Mouse (Mus musculus) heart, postnatal 4 days (tissue): ENCODE results near the gene Renbp. TPM values are rescaled to one million over a fixed set of nuclear protein-coding genes. Genes with fewer than 3 reads are reported as not detected.

Experiments used
- DNase-seq: peaks from one replicate; pipeline ENCODE4 v3.0.0; 2021
- total RNA-seq, 2 experiments: library from RNA; stranded (reverse); gene quantifications; 2 replicates each; pipeline ENCODE4 v1.2.3; 2021

Gene Renbp
- 10 to 100 TPM; 21.4 to 22.9 TPM for total RNA-seq

- peak; percentile 73 for DNase-seq
Measured at GRCm38 (mm10) chrX:73930402-73931062, at the start of gene Renbp. Gene Renbp (minus strand): TSS chrX:73930850.

DNA sequence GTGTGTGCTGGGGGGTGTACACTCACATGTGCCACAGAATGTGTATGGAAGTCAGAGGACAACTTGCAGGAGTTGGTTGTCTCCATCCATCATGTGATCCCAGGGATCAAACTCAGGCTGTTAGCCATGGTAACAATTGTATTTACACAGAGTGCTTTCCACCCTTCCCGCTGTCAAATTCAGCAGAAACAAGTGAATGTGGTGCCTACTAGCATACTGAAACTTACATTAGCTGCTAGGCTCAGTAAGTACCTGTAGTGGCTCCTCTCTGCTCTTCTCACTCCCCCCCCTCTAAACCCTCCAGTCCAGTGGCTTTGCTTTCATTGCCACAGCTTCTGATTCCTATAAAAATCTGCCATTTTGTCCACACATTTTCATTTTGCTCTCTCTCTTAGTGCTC lies 47.1 kb upstream of the Renbp start:
- DNase-seq, result no peak

DNA sequence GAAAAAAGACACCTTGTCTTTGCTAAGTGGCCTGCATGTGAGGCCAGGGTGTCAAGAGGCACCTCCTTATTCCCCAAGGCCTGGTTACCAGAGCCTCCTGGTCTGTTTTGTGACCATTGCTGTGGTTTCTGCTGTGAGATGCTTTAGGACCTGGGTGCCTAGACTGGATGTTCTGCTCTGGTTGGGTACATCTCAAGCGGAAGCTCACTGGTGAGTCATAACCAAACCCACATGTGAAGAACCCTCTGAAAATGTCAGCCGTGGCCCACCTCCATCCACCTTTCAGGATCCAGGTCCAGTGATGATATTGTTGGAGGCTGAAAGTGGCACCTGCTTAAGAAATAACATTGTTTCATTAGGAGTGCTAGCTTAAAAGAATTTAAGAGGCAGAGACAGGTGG lies 45.6 kb upstream of the Renbp start:
- no peak for DNase-seq

DNA sequence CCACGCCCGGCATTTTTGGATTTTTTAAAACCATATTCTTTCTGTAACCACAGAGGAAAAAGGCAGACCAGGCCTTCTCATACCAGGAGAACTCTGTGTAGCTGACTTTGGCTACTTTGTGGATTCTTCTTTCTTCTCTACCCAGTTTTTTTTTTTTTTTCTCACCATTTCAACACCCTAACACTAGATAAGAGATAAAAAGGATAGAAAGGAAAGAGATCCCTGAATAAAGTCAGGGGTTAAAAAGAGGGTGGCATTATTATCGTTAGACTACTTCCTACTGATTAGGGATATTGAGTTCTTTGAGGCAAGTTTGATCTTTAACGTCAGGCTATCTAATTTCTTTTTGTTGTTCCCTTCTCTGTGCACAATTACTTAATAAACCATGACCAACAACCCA lies 42.1 kb upstream of the Renbp start:
- DNase-seq, result no peak

DNA sequence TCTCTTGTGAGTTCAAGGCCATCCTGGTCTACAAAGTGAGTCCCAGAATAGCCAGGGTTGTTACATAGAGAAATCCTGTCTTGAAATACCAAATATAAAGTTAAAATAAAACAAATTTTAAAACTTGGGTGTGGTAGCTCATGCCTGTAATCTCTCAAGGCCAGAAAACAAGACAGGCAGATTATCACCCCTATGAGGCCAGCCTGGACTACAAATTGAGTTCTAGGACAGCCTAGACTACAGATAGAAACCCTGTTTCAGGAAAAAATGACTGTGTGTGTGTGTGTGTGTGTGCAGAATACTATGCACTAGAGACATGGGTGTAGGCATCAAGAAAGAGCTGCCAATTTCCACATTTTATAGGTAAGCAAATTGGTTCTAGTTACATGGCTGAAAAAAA lies 40.1 kb upstream of the Renbp start:
- no peak for DNase-seq

- no peak for DNase-seq
Measured at GRCm38 (mm10) chrX:73969729-73970128, 39.1 kb upstream of the Renbp start.

DNA sequence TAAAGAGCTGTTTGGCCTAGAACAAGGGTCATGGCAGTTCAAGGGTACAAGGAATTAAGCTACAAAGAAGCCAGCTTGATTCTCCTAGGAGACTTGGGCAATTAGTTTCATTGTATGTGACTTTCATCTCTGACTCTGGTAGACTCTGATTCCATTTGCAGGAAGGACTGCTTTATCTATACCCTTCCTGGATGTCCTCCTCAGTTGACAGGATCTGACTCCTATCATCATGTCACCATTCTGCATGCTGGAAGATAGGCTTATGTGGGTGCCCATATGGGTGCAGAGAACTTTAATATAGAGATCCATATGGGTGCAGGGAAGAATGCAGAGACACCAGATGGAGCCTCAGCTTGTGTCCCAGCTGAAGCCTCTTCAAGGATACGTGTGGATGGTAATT lies 38.5 kb upstream of the Renbp start:
- DNase-seq, result no peak

- DNase-seq, result peak; percentile 88
Measured at GRCm38 (mm10) chrX:73967177-73968075, 36.8 kb upstream of the Renbp start.

DNA sequence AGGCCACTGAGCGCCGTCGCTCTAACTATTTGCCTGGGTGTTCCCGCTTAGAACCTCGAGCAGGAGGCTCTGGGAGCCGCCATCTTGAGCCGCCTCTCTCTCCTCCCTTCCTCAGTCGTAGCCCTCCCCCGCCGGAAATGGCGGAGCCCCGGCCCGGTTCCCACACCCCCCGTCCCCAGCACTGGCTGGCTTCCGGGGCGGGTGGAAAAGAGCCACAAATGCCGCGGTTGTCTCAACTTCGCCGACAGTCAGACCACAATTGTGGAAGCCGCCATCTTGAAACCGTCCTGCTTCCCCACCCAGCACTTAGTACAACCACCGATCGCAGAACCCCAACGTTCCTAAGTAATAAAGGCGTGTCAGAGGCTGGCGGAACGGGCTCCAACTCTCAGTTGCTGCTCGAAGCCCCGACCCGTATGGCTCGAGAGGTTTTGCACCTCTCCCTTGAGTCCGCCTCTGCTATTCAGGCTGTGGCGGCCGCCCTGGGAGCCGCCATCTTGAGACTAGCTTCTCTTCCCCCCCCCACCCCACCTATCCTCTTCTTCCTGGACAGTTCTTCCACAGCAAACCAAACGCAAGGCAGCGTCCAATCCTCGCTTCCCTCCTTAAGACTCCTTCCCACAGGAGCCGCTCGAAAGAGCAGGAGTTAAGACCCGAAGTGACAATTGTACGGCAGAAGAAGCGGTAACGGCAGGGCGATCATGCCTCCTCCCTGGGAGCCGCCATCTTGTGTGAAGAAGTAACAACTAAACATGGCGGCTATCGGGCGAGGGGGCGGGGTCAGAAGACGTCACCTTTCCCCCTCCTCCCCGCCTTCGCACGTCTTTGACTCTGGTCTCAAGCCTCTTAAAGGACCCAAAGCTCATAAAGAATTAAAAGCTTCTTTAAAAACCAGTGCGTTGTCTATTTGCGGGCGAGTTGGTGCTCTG lies 35.9 kb upstream of the Renbp start, which contains the start of gene Hcfc1:
Gene Hcfc1, minus strand, starts transcription at position 110 of the 929 bp plus-strand sequence.
- DNase-seq, result peak; percentile 92

GRCm38 (mm10) chrX:73965307-73965706 lies 34.7 kb upstream of the Renbp start:
- DNase-seq, result peak; percentile 54

- no peak for DNase-seq
Measured at GRCm38 (mm10) chrX:73964363-73964762, 33.7 kb upstream of the Renbp start.

DNA sequence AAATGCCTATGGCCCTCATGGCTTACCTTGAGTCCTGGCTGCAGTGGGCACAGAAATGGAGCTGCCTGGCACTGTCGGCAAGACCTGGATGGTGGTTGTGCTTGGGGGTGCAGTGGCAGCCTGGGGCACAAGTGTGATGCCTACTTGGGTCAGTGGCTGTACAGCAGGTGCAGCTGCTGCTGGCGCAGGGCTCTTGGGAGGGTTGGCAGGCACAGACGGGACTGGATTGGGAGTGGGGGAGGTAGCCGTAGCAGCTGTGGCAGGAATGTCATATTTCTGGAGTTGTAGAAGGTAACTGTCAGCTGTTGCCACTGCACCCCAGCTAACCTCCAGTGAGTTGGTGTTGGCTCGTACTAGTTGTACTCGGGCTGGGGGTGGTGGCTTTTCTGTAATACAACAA lies 24.3 kb upstream of the Renbp start:
- DNase-seq, result no peak

- no peak for DNase-seq
Measured at GRCm38 (mm10) chrX:73952603-73953002, 22.0 kb upstream of the Renbp start.

DNA sequence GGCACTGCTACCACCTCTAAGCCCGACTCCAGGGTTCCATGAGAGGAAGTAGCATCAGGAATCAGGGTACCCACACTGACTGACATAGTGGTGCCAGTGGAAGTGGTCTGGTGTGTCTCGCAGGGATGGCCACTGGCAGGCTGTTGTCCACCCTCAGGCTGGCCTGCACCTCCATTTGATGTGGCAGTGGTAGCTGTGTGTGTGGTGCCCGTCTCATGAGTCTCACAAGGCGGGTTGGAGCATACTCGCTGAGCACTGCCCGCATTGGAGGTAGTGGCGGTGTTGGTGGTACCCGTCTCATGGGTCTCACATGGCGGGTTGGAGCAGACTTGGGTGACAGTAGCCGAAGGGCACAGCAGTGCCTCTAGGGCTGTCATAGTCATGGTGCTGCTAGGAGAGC lies 18.7 kb upstream of the Renbp start:
- no peak for DNase-seq

DNA sequence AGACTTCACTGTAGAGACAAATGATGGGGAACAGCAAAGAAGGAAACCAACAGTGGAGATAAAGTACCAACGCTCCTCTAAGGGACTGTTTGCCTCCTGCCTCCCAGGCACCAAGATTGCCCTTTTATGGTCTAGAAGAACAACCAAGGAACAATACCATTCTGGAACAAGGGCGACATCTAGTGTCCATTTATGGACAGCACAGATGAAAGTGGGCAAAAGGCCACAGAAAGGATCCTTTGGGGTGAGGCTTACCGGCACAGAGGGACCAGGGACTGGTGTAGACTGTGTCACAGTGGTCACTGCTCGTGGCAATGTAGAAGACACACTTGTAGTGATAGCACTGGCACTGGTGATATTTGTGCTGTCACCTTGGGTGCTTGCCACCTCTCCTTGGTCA lies 18.0 kb upstream of the Renbp start:
- DNase-seq, result peak; percentile 75

- no peak for DNase-seq
Measured at GRCm38 (mm10) chrX:73946896-73947295, 16.2 kb upstream of the Renbp start.

GRCm38 (mm10) chrX:73942294-73942693 lies 11.6 kb upstream of the Renbp start:
- DNase-seq, result no peak

DNA sequence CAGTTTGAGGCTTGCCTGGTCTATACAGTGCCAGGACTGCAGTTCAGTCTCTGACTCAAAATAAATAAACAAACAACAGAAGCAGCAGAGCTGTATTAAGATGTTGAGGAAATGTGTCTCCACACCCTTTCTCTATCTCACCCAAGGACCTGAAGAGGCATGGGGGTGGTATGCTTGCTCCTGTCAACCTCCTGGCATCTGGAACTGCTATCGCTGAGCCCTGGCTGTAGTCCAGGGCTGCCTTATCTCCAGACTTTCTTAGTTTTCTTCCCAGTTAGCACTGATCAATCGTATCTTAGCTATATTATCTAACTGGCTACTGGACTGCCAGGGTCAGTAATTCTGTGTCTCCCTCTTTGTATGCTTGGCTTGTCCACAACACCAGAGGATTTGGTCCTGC lies 11.2 kb upstream of the Renbp start:
- no peak for DNase-seq

- DNase-seq, result no peak
Measured at GRCm38 (mm10) chrX:73931871-73932270, 1.2 kb upstream of the Renbp start.

- DNase-seq, result no peak
Measured at GRCm38 (mm10) chrX:73922550-73922882, 8.1 kb downstream of the Renbp start.

GRCm38 (mm10) chrX:73921823-73922549 lies 8.7 kb downstream of the Renbp start, which contains the start of the genes Arhgap4 and Naa10:
Gene Arhgap4 (minus strand): TSS chrX:73921870.
Gene Naa10 (minus strand): TSS chrX:73921944.
- DNase-seq, result peak; percentile 93

DNA sequence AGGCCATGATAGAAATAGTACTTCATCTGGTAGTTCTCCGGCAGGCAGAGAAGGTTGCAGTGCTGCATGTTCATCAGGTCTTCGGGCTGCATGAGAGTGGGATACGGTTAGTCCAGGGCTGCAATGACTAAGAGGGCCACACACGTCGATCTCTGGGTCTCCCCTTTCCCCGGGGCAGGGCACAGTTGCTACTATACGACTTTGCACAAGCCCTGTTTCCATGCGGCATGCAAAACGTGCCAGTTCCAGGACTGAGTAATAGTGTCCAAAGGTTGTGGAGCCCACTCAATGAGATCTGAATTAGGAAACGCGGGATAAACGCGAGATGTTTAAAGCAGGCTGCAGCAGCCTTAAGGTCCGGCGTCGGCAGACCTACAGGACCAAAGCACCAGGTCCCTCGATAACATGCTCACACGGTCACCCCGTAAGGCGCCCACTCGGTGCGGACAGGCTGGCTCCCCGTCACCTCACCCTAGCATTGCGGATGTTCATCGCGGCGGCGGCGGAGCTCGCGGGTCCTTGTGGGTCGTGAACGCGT lies 9.3 kb downstream of the Renbp start:
- DNase-seq, result no peak
